Mouse (Mus musculus) embryo, embryonic 9.5 days (tissue): Measurements from ENCODE around the gene Ldlrad3.

ENCODE experiments used
- DNase-seq: peaks from one replicate; pipeline ENCODE4 v3.0.0-alpha.2; 2017; ENCODE audit errors: extremely low spot score

Ldlrad3 gene

GRCm38 (mm10) chr2:102185951-102186561 lies at the start of gene Ldlrad3:
Gene Ldlrad3 (minus strand): TSS chr2:102186385.
- peak; percentile 98 for DNase-seq

GRCm38 (mm10) chr2:102231470-102231869 lies 45.3 kb upstream of the Ldlrad3 start:
- peak; percentile 30 for DNase-seq

DNA sequence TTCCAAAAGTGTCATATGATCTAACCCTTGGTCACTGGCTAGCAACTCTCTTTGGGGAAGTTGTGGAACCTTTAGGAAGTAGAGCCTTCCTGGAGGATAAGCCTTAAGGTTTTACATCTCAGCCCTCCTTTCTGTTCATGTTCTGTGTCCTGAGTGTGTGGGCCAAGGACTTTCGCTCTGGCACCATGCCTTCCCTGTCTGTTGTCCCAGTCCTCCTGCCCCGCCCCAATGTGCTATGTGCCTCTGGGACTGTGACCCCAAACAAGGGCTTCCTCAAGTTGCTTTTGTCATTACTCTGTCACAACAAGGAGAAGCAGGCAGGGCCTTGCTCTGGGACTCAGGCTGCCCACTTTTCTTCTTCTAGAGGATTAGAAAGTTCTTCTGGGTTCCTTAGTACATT lies 42.9 kb upstream of the Ldlrad3 start:
- no peak for DNase-seq

GRCm38 (mm10) chr2:102228331-102228730 lies 42.1 kb upstream of the Ldlrad3 start:
- DNase-seq: no peak

DNA sequence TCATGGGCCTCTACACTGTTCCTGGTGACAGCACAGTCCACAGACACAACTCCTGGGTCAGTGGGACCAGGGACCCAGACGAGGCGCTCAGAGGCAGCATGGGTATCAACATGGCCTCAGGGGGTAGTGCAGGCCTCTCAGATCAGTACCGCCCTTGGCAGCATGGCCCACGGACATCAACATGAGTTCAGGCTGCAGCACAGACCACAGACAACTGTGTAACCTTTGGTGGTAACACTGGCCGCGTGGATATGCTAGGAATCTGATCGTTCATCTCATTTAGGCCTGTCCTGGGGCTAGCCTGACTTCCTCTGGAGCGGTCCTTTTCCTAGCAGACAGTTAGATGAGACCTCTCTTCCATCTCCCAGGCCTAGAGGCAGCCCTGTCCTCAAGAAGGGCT lies 41.7 kb upstream of the Ldlrad3 start:
- DNase-seq: no peak

GRCm38 (mm10) chr2:102226274-102226673 lies 40.1 kb upstream of the Ldlrad3 start:
- DNase-seq: no peak

- no peak for DNase-seq
These were observed 37.4 kb upstream of the Ldlrad3 start for GRCm38 (mm10) chr2:102223355-102224128.

GRCm38 (mm10) chr2:102222749-102223148 lies 36.6 kb upstream of the Ldlrad3 start:
- no peak for DNase-seq

GRCm38 (mm10) chr2:102216817-102217216 lies 30.6 kb upstream of the Ldlrad3 start:
- DNase-seq: no peak

DNA sequence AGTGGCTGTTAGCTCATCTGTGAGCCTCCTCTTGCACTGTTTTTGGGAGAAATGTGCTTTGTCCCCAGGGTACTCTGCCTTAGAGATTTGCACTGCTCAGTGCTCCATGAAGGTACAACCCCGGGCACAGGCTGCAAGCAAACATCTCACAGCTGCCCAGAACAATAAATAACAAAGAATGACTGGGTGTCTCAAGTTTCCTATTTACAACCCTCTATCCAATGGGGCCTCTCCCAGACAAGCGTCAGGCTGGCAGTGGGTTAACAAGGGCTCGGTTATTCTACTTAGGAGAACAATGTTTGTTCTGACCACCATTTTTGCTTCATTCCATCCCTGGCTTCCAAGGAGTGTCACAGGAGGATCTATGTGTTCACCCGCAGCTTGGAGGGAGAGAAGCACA lies 25.9 kb upstream of the Ldlrad3 start:
- DNase-seq: peak; percentile 14

DNA sequence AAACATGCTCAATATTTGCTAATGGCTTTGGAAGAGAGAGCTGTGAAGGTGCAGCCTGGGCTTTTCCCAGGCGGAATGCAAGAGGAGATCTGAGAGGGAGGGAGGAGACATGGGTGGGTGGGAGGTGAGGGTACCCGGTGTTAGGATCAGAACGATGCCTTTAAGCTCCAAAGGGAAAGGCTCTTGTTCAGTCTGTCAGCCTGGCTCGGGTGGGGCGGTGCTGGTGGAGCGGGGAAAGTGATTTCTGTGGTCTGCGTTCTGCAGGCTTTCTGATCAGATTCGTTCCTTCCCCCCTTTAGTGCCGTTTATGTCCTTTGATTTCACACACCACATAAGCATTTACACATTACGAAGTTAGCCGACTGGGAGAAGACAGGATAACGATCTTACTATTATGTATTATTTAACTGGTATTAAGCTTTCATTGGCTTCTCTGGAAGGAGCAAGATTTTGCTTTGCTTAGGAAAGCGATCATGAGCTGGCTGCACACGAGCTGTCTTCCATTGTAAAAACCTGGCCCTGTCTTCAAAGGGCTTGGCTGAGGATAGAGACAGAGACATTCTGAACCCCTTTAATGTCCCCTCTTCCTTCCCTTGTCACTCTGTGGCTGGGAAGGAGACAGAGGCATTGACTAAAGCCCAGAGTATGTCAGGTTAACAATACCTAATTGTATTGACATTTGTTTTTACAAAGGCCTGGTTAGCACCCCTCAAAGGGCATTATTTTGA lies 19.7 kb upstream of the Ldlrad3 start:
- no peak for DNase-seq

- DNase-seq: no peak
These were observed 17.3 kb upstream of the Ldlrad3 start for GRCm38 (mm10) chr2:102203478-102203877.

- DNase-seq: no peak
These were observed 16.1 kb upstream of the Ldlrad3 start for GRCm38 (mm10) chr2:102202211-102202770.

- no peak for DNase-seq
These were observed 15.2 kb upstream of the Ldlrad3 start for GRCm38 (mm10) chr2:102201198-102201948.

- DNase-seq: no peak
These were observed 11.1 kb upstream of the Ldlrad3 start for GRCm38 (mm10) chr2:102197332-102197731.

- DNase-seq: no peak
These were observed 10.5 kb upstream of the Ldlrad3 start for GRCm38 (mm10) chr2:102196709-102197108.

DNA sequence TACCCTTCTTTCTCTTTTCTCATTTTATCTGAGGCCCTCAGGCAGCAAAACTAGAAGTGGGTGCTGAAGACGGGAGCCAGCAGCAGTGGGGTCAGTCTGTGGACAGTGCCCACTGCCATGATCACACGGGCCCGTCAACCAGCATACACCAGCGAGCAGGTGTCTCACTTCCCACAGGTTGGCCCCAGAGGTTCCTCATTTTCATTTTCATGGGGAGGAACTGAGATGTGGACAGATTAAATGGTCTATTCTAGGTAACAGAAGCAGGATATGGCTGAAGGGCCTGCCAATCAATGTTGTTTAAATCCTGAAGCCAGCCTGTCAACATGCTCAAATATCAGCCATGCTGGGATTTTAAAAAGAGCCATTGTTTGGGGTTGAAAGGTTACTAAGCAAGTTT lies 9.3 kb upstream of the Ldlrad3 start:
- DNase-seq: no peak

DNA sequence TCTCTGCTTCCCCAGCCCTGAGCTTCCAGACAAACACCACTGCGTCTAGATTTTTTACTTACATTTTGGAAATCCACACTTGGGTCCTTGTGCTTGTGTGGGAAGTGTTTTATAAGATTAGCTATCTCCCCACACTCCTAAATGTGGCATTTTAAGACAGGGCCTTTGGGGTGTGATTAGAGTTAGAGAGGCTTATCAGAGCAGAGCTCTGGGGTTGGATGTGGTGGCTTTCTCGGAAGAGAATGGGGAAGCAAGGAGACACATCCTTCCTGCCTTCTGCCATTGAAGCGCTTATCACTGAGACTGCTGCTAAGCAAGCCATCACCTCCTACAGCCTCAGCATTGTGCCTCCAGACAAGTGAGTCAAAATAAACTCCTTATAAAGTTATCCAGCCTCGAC lies 8.1 kb upstream of the Ldlrad3 start:
- no peak for DNase-seq

- DNase-seq: no peak
These were observed 7.0 kb upstream of the Ldlrad3 start for GRCm38 (mm10) chr2:102192943-102193820.

DNA sequence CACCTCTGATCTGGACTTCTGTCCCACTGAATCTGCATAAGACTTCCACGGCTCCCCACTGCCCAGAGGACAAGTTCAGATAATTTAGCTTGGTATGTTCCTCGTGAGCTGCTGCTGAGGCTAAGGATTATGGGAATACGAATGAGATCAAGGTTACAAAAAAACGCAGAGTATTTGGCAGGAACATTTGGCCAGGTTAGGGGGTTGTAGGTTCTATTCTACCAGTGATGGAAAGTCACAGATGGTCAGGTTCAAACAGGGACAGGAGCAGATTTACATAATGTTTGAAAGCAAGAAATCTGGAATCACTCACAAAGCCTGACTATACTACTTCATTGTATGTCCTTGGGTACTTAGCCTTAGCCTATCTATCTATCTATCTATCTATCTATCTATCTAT lies 5.6 kb upstream of the Ldlrad3 start:
- DNase-seq: no peak

GRCm38 (mm10) chr2:102190956-102191355 lies 4.8 kb upstream of the Ldlrad3 start:
- DNase-seq: no peak
